In genomic region chr6:114882212-114882611, GRCm38 (mm10) we compare ENCODE assay signal across 9 mouse cellular contexts.
DNase-seq lines count a peak whose midpoint lies in the region; ATAC-seq and TF ChIP-seq lines count a peak whose summit lies in the region.
"Had no signal": no experiment of that assay in that cellular context is flagged by ENCODE, and none has a peak within 500 bp of the region (broad histone marks: within the 10 kb centered on the region; RNA-seq: fewer than 3 reads in every experiment).

No protein-coding gene starts in this region.

- no peaks in the 10 kb centered on the region for H3K9me3 ChIP-seq in heart, embryonic 13.5 days
- no peaks in the 10 kb centered on the region for H3K9me3 ChIP-seq in forebrain, postnatal 0 days (ENCODE audit: low read length)
- no peaks in the 10 kb centered on the region for H3K9me3 ChIP-seq in liver, embryonic 14.5 days (ENCODE audit: control insufficient read depth, low read length)

- no peak for TF ChIP-seq CTCF in forebrain, postnatal 0 days (IDR thresholded peaks at IDR 0.05; ENCODE audit: low read depth)
- TF ChIP-seq CTCF in liver, embryonic 14.5 days (IDR thresholded peaks at IDR 0.05; ENCODE audit: low read depth) = no peak

- H3K27me3 ChIP-seq in heart, embryonic 13.5 days (replicated peaks) = no peaks in the 10 kb centered on the region
- no peaks in the 10 kb centered on the region for H3K27me3 ChIP-seq in forebrain, postnatal 0 days (ENCODE audit: insufficient read depth, low read length)
- no peaks in the 10 kb centered on the region for H3K27me3 ChIP-seq in liver, embryonic 14.5 days (ENCODE audit: control insufficient read depth, insufficient read depth, low read length)

- H3K36me3 ChIP-seq in heart, embryonic 13.5 days = peaks cover 41% of the 10 kb centered on the region
- H3K36me3 ChIP-seq in forebrain, postnatal 0 days (ENCODE audit: insufficient read depth) = peaks cover 4% of the 10 kb centered on the region; the same call in 1 of the 2 replicates
- H3K36me3 ChIP-seq in liver, embryonic 14.5 days (replicated peaks; ENCODE audit: control insufficient read depth, insufficient read depth, low read depth) = no peaks in the 10 kb centered on the region

- 52% methylated on average over 5 of the region's 5 CpGs for whole genome bisulfite sequencing in heart, embryonic 13.5 days
- WGBS in forebrain, postnatal 0 days = 27% methylated on average over 5 of the region's 5 CpGs
- 56% methylated on average over 5 of the region's 5 CpGs for WGBS in liver, embryonic 14.5 days (ENCODE audit: insufficient replicate concordance)

- no peak for DNase-seq in heart, postnatal 36 days
- DNase-seq in forebrain, postnatal 0 days = no peak
- DNase-seq in liver, embryonic 14.5 days (ENCODE audit: low read depth in 3 of 3, low spot score in 3 of 3) = no peak
- DNase-seq in adrenal gland, adult 8-10 months = no peak
- DNase-seq in cerebellum, postnatal 36 days = no peak
- DNase-seq: thymus, postnatal 36 days had no signal

- H3K4me1 ChIP-seq in heart, embryonic 13.5 days = peaks cover 97% of the 10 kb centered on the region
- H3K4me1 ChIP-seq in brown adipose tissue, adult 24 weeks (ENCODE audit: control insufficient read depth, insufficient read depth, insufficient read length, low read length) = peaks cover 67% of the 10 kb centered on the region
- H3K4me1 ChIP-seq in forebrain, postnatal 0 days (ENCODE audit: insufficient read depth) = peaks cover 32% of the 10 kb centered on the region
- H3K4me1 ChIP-seq in liver, embryonic 14.5 days (replicated peaks; ENCODE audit: control insufficient read depth in 2 of 2, insufficient read depth in 2 of 2, low read length in 1 of 2) = peaks cover 30 to 63% of the 10 kb centered on the region in 2 experiments

- ATAC-seq in heart, embryonic 13.5 days (ENCODE audit: extremely low read depth, insufficient number of reproducible peaks, low FRiP score, low TSS enrichment) = no peak
- no peak for ATAC-seq in forebrain, postnatal 0 days
- ATAC-seq in liver, embryonic 14.5 days (ENCODE audit: insufficient read depth) = no peak
- no peak for ATAC-seq in frontal cortex, adult (ENCODE audit: low TSS enrichment)

- peak overlapping the region; percentile 93 for H3K27ac ChIP-seq in heart, embryonic 13.5 days (replicated peaks)
- H3K27ac ChIP-seq in brown adipose tissue, adult 24 weeks (replicated peaks; ENCODE audit: low read depth, low read length) = peak overlapping the region; percentile 95
- peak overlapping the region; percentile 91 for H3K27ac ChIP-seq in forebrain, postnatal 0 days (ENCODE audit: low read depth, low read length)
- H3K27ac ChIP-seq in liver, embryonic 14.5 days = no peak overlapping the region

- H3K4me2 ChIP-seq in heart, embryonic 13.5 days = peak overlapping the region; percentile 50
- no peak overlapping the region for H3K4me2 ChIP-seq in forebrain, postnatal 0 days (ENCODE audit: low read depth)
- H3K4me2 ChIP-seq in liver, embryonic 14.5 days (ENCODE audit: low read depth) = peak overlapping the region; percentile 8; the same call in 1 of the 2 replicates

- no peak for TF ChIP-seq EP300 in liver, embryonic 14.5 days (IDR thresholded peaks at IDR 0.05; ENCODE audit: low read depth)

- no peak overlapping the region for H3K4me3 ChIP-seq in heart, embryonic 13.5 days
- H3K4me3 ChIP-seq in brown adipose tissue, adult 24 weeks (ENCODE audit: insufficient read depth, low read depth, low read length) = no peak overlapping the region
- no peak overlapping the region for H3K4me3 ChIP-seq in forebrain, postnatal 0 days (ENCODE audit: low read depth, low read length)
- no peak overlapping the region for H3K4me3 ChIP-seq in liver, embryonic 14.5 days (ENCODE audit: insufficient read depth in 1 of 2, low read depth in 2 of 2, low read length in 2 of 2)

- peak overlapping the region; percentile 76; the same call in 1 of the 2 replicates for H3K9ac ChIP-seq in heart, embryonic 13.5 days
- H3K9ac ChIP-seq in forebrain, postnatal 0 days = no peak overlapping the region
- H3K9ac ChIP-seq in liver, embryonic 14.5 days (replicated peaks) = no peak overlapping the region

- intact Hi-C loops in heart, postnatal 36 days (cut with DNase I) = no loop called here
